Mouse (Mus musculus) neural tube, embryonic 14.5 days (tissue): Measurements from ENCODE around the gene Gstt1. TPM values are rescaled to one million over a fixed set of nuclear protein-coding genes. Genes with fewer than 3 reads are reported as not detected.
"Not testable (repeated sequence)": the region's sequence is repeated elsewhere in the genome, so short reads cannot be mapped to it uniquely, and the experiment has no call there.

Source experiments
- ATAC-seq: fragments of 200-750 bp; cut with Nextera tagmentation; 2 replicates; pipeline ENCODE4 v1.8.0; 2017; ENCODE audit warnings: low read depth, mild to moderate bottlenecking, moderate TSS enrichment, moderate library complexity
- H3K27ac ChIP-seq: fragments of 300-500 bp; sonication (generic); 2 replicates; pipeline ENCODE4 v1.5.1; 2014; ENCODE audit warnings: low read depth, mild to moderate bottlenecking, control low read depth, low read length, moderate library complexity, mixed read lengths
- H3K27me3 ChIP-seq: fragments of 300-500 bp; sonication (generic); 2 replicates; pipeline ENCODE4 v1.6.1; 2014; ENCODE audit warnings: low read length; ENCODE audit not compliant: control insufficient read depth, insufficient read depth
- H3K36me3 ChIP-seq: fragments of 300-500 bp; sonication (generic); 2 replicates; pipeline ENCODE4 v1.6.1; 2014; ENCODE audit warnings: low read length, mixed read lengths; ENCODE audit not compliant: control insufficient read depth, insufficient read depth
- H3K4me1 ChIP-seq: fragments of 300-500 bp; sonication (generic); 2 replicates; pipeline ENCODE4 v1.6.1; 2014; ENCODE audit warnings: low read length; ENCODE audit not compliant: control insufficient read depth, insufficient read depth
- H3K4me2 ChIP-seq: fragments of 300-500 bp; sonication (generic); 2 replicates; pipeline ENCODE4 v1.6.1; 2014; ENCODE audit warnings: mild to moderate bottlenecking, low read depth, low read length, control low read depth
- H3K4me3 ChIP-seq: fragments of 300-500 bp; sonication (generic); 2 replicates; pipeline ENCODE4 v1.5.1; 2014; ENCODE audit warnings: low read depth, low read length, control low read depth, mixed read lengths
- H3K9ac ChIP-seq: fragments of 300-500 bp; sonication (generic); replicated peaks from 2 replicates; pipeline ENCODE4 v1.6.1; 2014; ENCODE audit warnings: low read depth, mild to moderate bottlenecking, control low read depth, low read length, mixed read lengths
- H3K9me3 ChIP-seq: fragments of 300-500 bp; sonication (generic); 2 replicates; pipeline ENCODE4 v1.6.1; 2016; ENCODE audit warnings: low read length; ENCODE audit not compliant: control insufficient read depth
- WGBS: fragments of 180-500 bp; shearing (Covaris S2); extraction: QIAGEN DNeasy Blood & Tissue Kit; methylation state at CpG from one replicate; pipeline ENCODE4 v1.1.7; 2014; 5-methylcytosine and 5-hydroxymethylcytosine counted together
- polyA plus RNA-seq: library from polyadenylated mRNA; unstranded; fragments of >200 nt; fragmentation: Nextera tagmentation; extraction: Ambion mirVana; gene quantifications from 2 replicates; pipeline ENCODE4 v1.2.1, GENCODE M21; 2014

Gene Gstt1
- polyA plus RNA-seq, 1 experiment from 2014 or later: 11.2 TPM

GRCm38 (mm10) chr10:75776562-75776961 lies 21.8 kb downstream of the Gstt1 start:
- H3K9me3 ChIP-seq: no peaks in the 10 kb centered on the region
- no peaks in the 10 kb centered on the region for H3K36me3 ChIP-seq
- WGBS: 94% methylated on average over 6 of the region's 6 CpGs
- no peak overlapping the region for H3K4me2 ChIP-seq
- H3K27ac ChIP-seq: no peak overlapping the region
- ATAC-seq: no peak
- 0 out of 2 replicates have a peak, but pooled peaks cover 9% of the 10 kb centered on the region for H3K4me1 ChIP-seq
- H3K9ac ChIP-seq: no peak overlapping the region
- H3K4me3 ChIP-seq: no peak overlapping the region
- H3K27me3 ChIP-seq: 0 out of 2 replicates have a peak, but pooled peaks cover 4% of the 10 kb centered on the region

GRCm38 (mm10) chr10:75774587-75774986 lies 23.8 kb downstream of the Gstt1 start:
- ATAC-seq: no peak
- no peaks in the 10 kb centered on the region for H3K27me3 ChIP-seq
- no peaks in the 10 kb centered on the region for H3K36me3 ChIP-seq
- no peak overlapping the region for H3K4me2 ChIP-seq
- 92% methylated on average over 9 of the region's 9 CpGs for WGBS
- no peaks in the 10 kb centered on the region for H3K9me3 ChIP-seq
- no peak overlapping the region for H3K9ac ChIP-seq
- no peak overlapping the region for H3K27ac ChIP-seq
- 0 out of 2 replicates have a peak, but pooled peaks cover 6% of the 10 kb centered on the region for H3K4me1 ChIP-seq
- H3K4me3 ChIP-seq: no peak overlapping the region

GRCm38 (mm10) chr10:75774102-75774501 lies 24.3 kb downstream of the Gstt1 start:
- ATAC-seq: no peak
- 86% methylated on average over 5 of the region's 5 CpGs for WGBS

GRCm38 (mm10) chr10:75772795-75773664 lies 25.4 kb downstream of the Gstt1 start, which contains the start of gene Ddt:
Ddt (minus strand) TSS chr10:75773414.
- Histone ChIP-seq H3K27ac (no peak within 1 kb of the TSS), H3K4me2 (peak within 1 kb of the TSS; percentile 99), H3K4me1 (0 out of 2 replicates have a peak, but pooled peaks cover 6% of the 10 kb centered on the region), H3K4me3 (peak within 1 kb of the TSS; percentile 44), H3K36me3 (no peaks in the 10 kb centered on the region), H3K9me3 (no peaks in the 10 kb centered on the region), H3K27me3 (no peaks in the 10 kb centered on the region), H3K9ac (peak within 1 kb of the TSS; percentile 56)
- ATAC-seq: peak; percentile 97
- 0% methylated on average over 47 of the region's 47 CpGs for WGBS

More at GRCm38 (mm10) chr10:75774102-75774501, 24.3 kb downstream of the Gstt1 start:
- H3K4me1 ChIP-seq: 0 out of 2 replicates have a peak, but pooled peaks cover 6% of the 10 kb centered on the region
- no peaks in the 10 kb centered on the region for H3K27me3 ChIP-seq
- no peaks in the 10 kb centered on the region for H3K36me3 ChIP-seq
- no peak overlapping the region for H3K27ac ChIP-seq
- H3K9ac ChIP-seq: no peak overlapping the region
- no peaks in the 10 kb centered on the region for H3K9me3 ChIP-seq
- no peak overlapping the region for H3K4me3 ChIP-seq
- no peak overlapping the region for H3K4me2 ChIP-seq

- not testable (repeated sequence) for H3K9ac ChIP-seq, H3K4me2 ChIP-seq, H3K36me3 ChIP-seq, H3K9me3 ChIP-seq, H3K4me3 ChIP-seq, ATAC-seq, H3K27ac ChIP-seq, H3K27me3 ChIP-seq
- peaks cover 11% of the 10 kb centered on the region for H3K4me1 ChIP-seq
- WGBS: 47% methylated on average over 5 of the region's 5 CpGs
Observed at GRCm38 (mm10) chr10:75767756-75768155, 30.6 kb downstream of the Gstt1 start.

GRCm38 (mm10) chr10:75766856-75767255 lies 31.5 kb downstream of the Gstt1 start:
- Histone ChIP-seq H3K27ac (no peak overlapping the region), H3K4me2 (no peak overlapping the region), H3K4me1 (peaks cover 9% of the 10 kb centered on the region), H3K9me3 (no peaks in the 10 kb centered on the region), H3K4me3 (no peak overlapping the region), H3K36me3 (no peaks in the 10 kb centered on the region), H3K9ac (no peak overlapping the region), H3K27me3 (no peaks in the 10 kb centered on the region)
- no peak for ATAC-seq
- 90% methylated on average over 6 of the region's 6 CpGs for WGBS

- H3K9me3 ChIP-seq: no peaks in the 10 kb centered on the region
- H3K4me1 ChIP-seq: peaks cover 9% of the 10 kb centered on the region
- H3K4me3 ChIP-seq: peak overlapping the region; percentile 80
- WGBS: 2% methylated on average over 27 of the region's 27 CpGs
- H3K4me2 ChIP-seq: peak overlapping the region; percentile 87
- peak overlapping the region; percentile 35; the same call in 1 of the 2 replicates for H3K9ac ChIP-seq
- H3K27me3 ChIP-seq: no peaks in the 10 kb centered on the region
- ATAC-seq: peak; percentile 17
- peak overlapping the region; percentile 25; the same call in 1 of the 2 replicates for H3K27ac ChIP-seq
- no peaks in the 10 kb centered on the region for H3K36me3 ChIP-seq
Observed at GRCm38 (mm10) chr10:75764519-75765473, 33.6 kb downstream of the Gstt1 start.

- Histone ChIP-seq H3K27me3 (no peaks in the 10 kb centered on the region), H3K9me3 (no peaks in the 10 kb centered on the region), H3K4me1 (peaks cover 9% of the 10 kb centered on the region), H3K36me3 (no peaks in the 10 kb centered on the region), H3K4me3 (peak within 1 kb of the TSS; percentile 80), H3K9ac (peak within 1 kb of the TSS; percentile 71), H3K4me2 (peak within 1 kb of the TSS; percentile 87), H3K27ac (peak within 1 kb of the TSS; percentile 56; the same call in 1 of the 2 replicates)
- 1% methylated on average over 59 of the region's 61 CpGs for WGBS
- peak; percentile 99 for ATAC-seq
Observed at GRCm38 (mm10) chr10:75763682-75764518, 34.5 kb downstream of the Gstt1 start, which contains the start of gene Cabin1. Cabin1 (minus strand) TSS chr10:75764341.
